Mouse (Mus musculus) adrenal gland, adult 2 months (tissue): Measurements from ENCODE around the gene Myl3. TPM values are rescaled to one million over a fixed set of nuclear protein-coding genes. Genes with fewer than 3 reads are reported as not detected.

Source experiments
- DNase-seq: peaks from one replicate; pipeline ENCODE4 v3.0.0; 2021
- long read RNA-seq: library from polyadenylated mRNA; stranded (forward); transcript quantifications from one replicate; pipeline ENCODE4 v2.0.0, GENCODE M21; 2021
- polyA plus RNA-seq: library from polyadenylated mRNA; depleted of rRNA; stranded (reverse); fragments of >200 nt; gene quantifications from 2 replicates; pipeline ENCODE4 v1.2.3, GENCODE M21; 2012; rRNA removed
- total RNA-seq, 2 experiments: library from RNA; stranded (reverse); gene quantifications; 2 replicates each; pipeline ENCODE4 v1.2.3; 2021

Gene Myl3
- under 1 TPM in 1 of 2 experiments, not detected in 1; 0.66 TPM for total RNA-seq
- polyA plus RNA-seq, result 0.22 TPM in 1 of 2 replicates, not detected in the other
- long read RNA-seq, result 0 reads

- DNase-seq, result no peak
Measured at GRCm38 (mm10) chr9:110741711-110742294, at the start of gene Myl3. Gene Myl3 (plus strand): TSS chr9:110741861.

GRCm38 (mm10) chr9:110695165-110695755 lies 46.4 kb upstream of the Myl3 start:
- DNase-seq, result no peak

- DNase-seq, result no peak
Measured at GRCm38 (mm10) chr9:110696427-110696826, 45.2 kb upstream of the Myl3 start.

GRCm38 (mm10) chr9:110697465-110697864 lies 44.2 kb upstream of the Myl3 start:
- no peak for DNase-seq

GRCm38 (mm10) chr9:110699574-110699973 lies 42.1 kb upstream of the Myl3 start:
- DNase-seq, result no peak

GRCm38 (mm10) chr9:110701114-110702032 lies 40.3 kb upstream of the Myl3 start:
- DNase-seq, result no peak

GRCm38 (mm10) chr9:110702848-110703247 lies 38.8 kb upstream of the Myl3 start:
- peak; percentile 39 for DNase-seq

- DNase-seq, result no peak
Measured at GRCm38 (mm10) chr9:110703951-110704350, 37.7 kb upstream of the Myl3 start.

GRCm38 (mm10) chr9:110706784-110707183 lies 34.9 kb upstream of the Myl3 start:
- no peak for DNase-seq

- peak; percentile 80 for DNase-seq
Measured at GRCm38 (mm10) chr9:110709640-110710258, 31.9 kb upstream of the Myl3 start.

- no peak for DNase-seq
Measured at GRCm38 (mm10) chr9:110711532-110711931, 30.1 kb upstream of the Myl3 start.

GRCm38 (mm10) chr9:110711996-110712395 lies 29.7 kb upstream of the Myl3 start:
- no peak for DNase-seq

- no peak for DNase-seq
Measured at GRCm38 (mm10) chr9:110712545-110712944, 29.1 kb upstream of the Myl3 start.

- DNase-seq, result no peak
Measured at GRCm38 (mm10) chr9:110713389-110713788, 28.3 kb upstream of the Myl3 start.

- DNase-seq, result no peak
Measured at GRCm38 (mm10) chr9:110715426-110715825, 26.2 kb upstream of the Myl3 start.

GRCm38 (mm10) chr9:110716775-110717174 lies 24.9 kb upstream of the Myl3 start:
- peak; percentile 50 for DNase-seq

GRCm38 (mm10) chr9:110718071-110718470 lies 23.6 kb upstream of the Myl3 start:
- no peak for DNase-seq

GRCm38 (mm10) chr9:110718810-110719209 lies 22.9 kb upstream of the Myl3 start:
- DNase-seq, result no peak

- DNase-seq, result no peak
Measured at GRCm38 (mm10) chr9:110719977-110720376, 21.7 kb upstream of the Myl3 start.

- DNase-seq, result no peak
Measured at GRCm38 (mm10) chr9:110722060-110722459, 19.6 kb upstream of the Myl3 start.

GRCm38 (mm10) chr9:110725721-110726135 lies 15.9 kb upstream of the Myl3 start:
- peak; percentile 68 for DNase-seq

GRCm38 (mm10) chr9:110726867-110727266 lies 14.8 kb upstream of the Myl3 start:
- DNase-seq, result no peak
